Mouse (Mus musculus) embryonic facial prominence, embryonic 14.5 days (tissue): Measurements from ENCODE around the gene Plxna2. TPM values are rescaled to one million over a fixed set of nuclear protein-coding genes. Genes with fewer than 3 reads are reported as not detected.

Experiments
- ATAC-seq: fragments of 200-750 bp; cut with Nextera tagmentation; 2 replicates; pipeline ENCODE4 v1.8.0; 2017; ENCODE audit warnings: low read depth, moderate number of reproducible peaks, moderate TSS enrichment
- DNase-seq: peaks from one replicate; pipeline ENCODE4 v3.0.0-alpha.2; 2015; ENCODE audit warnings: low spot score
- H3K27ac ChIP-seq: fragments of 300-500 bp; sonication (generic); replicated peaks from 2 replicates; pipeline ENCODE4 v1.5.1; 2014; ENCODE audit warnings: low read depth, mild to moderate bottlenecking, low read length, moderate library complexity
- H3K27me3 ChIP-seq: fragments of 300-500 bp; sonication (generic); replicated peaks from 2 replicates; pipeline ENCODE4 v1.6.1; 2014; ENCODE audit warnings: low read length; ENCODE audit not compliant: control insufficient read depth, insufficient read depth
- H3K36me3 ChIP-seq: fragments of 300-500 bp; sonication (generic); 2 replicates; pipeline ENCODE4 v1.6.1; 2014; ENCODE audit warnings: low read length, mixed read lengths; ENCODE audit not compliant: control insufficient read depth, insufficient read depth
- H3K4me1 ChIP-seq: fragments of 300-500 bp; sonication (generic); 2 replicates; pipeline ENCODE4 v1.6.1; 2014; ENCODE audit warnings: antibody characterized with exemption, low read length; ENCODE audit not compliant: control insufficient read depth, insufficient read depth
- H3K4me2 ChIP-seq: fragments of 300-500 bp; sonication (generic); 2 replicates; pipeline ENCODE4 v1.6.1; 2014; ENCODE audit warnings: low read depth, mild to moderate bottlenecking, low read length, moderate library complexity, mixed read lengths
- H3K4me3 ChIP-seq: fragments of 300-500 bp; sonication (generic); 2 replicates; pipeline ENCODE4 v1.5.1; 2014; ENCODE audit warnings: low read depth, mild to moderate bottlenecking, low read length
- H3K9ac ChIP-seq: fragments of 300-500 bp; sonication (generic); 2 replicates; pipeline ENCODE4 v1.6.1; 2014; ENCODE audit warnings: low read depth, mild to moderate bottlenecking, low read length, moderate library complexity, mixed read lengths
- H3K9me3 ChIP-seq: fragments of 300-500 bp; sonication (generic); 2 replicates; pipeline ENCODE4 v1.6.1; 2016; ENCODE audit warnings: low read length; ENCODE audit not compliant: control insufficient read depth
- WGBS: fragments of 180-500 bp; shearing (Covaris S2); extraction: QIAGEN DNeasy Blood & Tissue Kit; methylation state at CpG from one replicate; pipeline ENCODE4 v1.1.7; 2014; 5-methylcytosine and 5-hydroxymethylcytosine counted together
- polyA plus RNA-seq: library from polyadenylated mRNA; unstranded; fragments of >200 nt; fragmentation: Nextera tagmentation; extraction: Ambion mirVana; gene quantifications from 2 replicates; pipeline ENCODE4 v1.2.1, GENCODE M21; 2014

Gene Plxna2
- polyA plus RNA-seq, 1 experiment from 2014 or later: 12.8 TPM

DNA sequence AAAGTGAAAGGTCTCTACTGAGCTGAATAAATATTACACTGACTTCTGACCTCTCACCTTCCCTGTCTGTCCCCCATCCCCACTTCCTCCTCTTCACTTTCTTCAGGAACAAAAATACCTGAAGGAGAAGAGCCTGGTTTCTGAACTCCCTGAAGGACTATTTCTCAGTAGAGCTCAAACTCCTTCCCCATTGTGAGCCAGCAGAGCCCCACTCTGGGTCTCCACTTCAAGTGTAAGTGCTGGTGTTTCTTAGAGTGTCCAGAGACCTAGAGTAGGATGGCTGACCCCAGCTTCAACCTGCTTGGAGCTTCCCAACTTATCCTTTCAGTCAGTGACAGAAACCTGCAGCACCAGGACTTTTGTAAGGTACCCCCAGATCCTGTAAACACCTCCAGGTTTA is 9.3 kb downstream of the Plxna2 start:
- no peak overlapping the region for H3K4me2 ChIP-seq
- H3K4me3 ChIP-seq: no peak overlapping the region
- H3K9me3 ChIP-seq: no peaks in the 10 kb centered on the region
- no peak overlapping the region for H3K27ac ChIP-seq
- ATAC-seq (no peak), DNase-seq (no peak)
- no peak overlapping the region for H3K9ac ChIP-seq
- H3K4me1 ChIP-seq: peaks cover 28% of the 10 kb centered on the region
- H3K27me3 ChIP-seq: no peaks in the 10 kb centered on the region
- H3K36me3 ChIP-seq: no peaks in the 10 kb centered on the region

- H3K36me3 ChIP-seq: no peaks in the 10 kb centered on the region
- H3K4me3 ChIP-seq: no peak overlapping the region
- ATAC-seq (peak; percentile 39; the same call in 1 of the 2 replicates), DNase-seq (no peak)
- H3K9ac ChIP-seq: no peak overlapping the region
- H3K4me2 ChIP-seq: no peak overlapping the region
- 44% methylated on average over 2 of the region's 2 CpGs for WGBS
- H3K27ac ChIP-seq: no peak overlapping the region
- H3K27me3 ChIP-seq: no peaks in the 10 kb centered on the region
- H3K9me3 ChIP-seq: no peaks in the 10 kb centered on the region
- peaks cover 23% of the 10 kb centered on the region for H3K4me1 ChIP-seq
These were observed 11.2 kb downstream of the Plxna2 start for GRCm38 (mm10) chr1:194629135-194629689.

- Histone ChIP-seq H3K36me3 (no peaks in the 10 kb centered on the region), H3K9ac (no peak overlapping the region), H3K9me3 (no peaks in the 10 kb centered on the region), H3K27ac (no peak overlapping the region), H3K4me3 (no peak overlapping the region), H3K27me3 (no peaks in the 10 kb centered on the region), H3K4me1 (peaks cover 11% of the 10 kb centered on the region), H3K4me2 (no peak overlapping the region)
- 52% methylated on average over 1 of the region's 1 CpGs for WGBS
- DNase-seq (no peak), ATAC-seq (no peak)
These were observed 12.6 kb downstream of the Plxna2 start for GRCm38 (mm10) chr1:194630498-194631056.

GRCm38 (mm10) chr1:194631574-194631973 is 13.6 kb downstream of the Plxna2 start:
- no peaks in the 10 kb centered on the region for H3K27me3 ChIP-seq
- H3K9me3 ChIP-seq: no peaks in the 10 kb centered on the region
- H3K4me2 ChIP-seq: no peak overlapping the region
- no peaks in the 10 kb centered on the region for H3K36me3 ChIP-seq
- H3K4me3 ChIP-seq: no peak overlapping the region
- no peak overlapping the region for H3K9ac ChIP-seq
- H3K27ac ChIP-seq: no peak overlapping the region
- ATAC-seq (no peak), DNase-seq (no peak)
- 15% methylated on average over 1 of the region's 1 CpGs for WGBS
- H3K4me1 ChIP-seq: peaks cover 4% of the 10 kb centered on the region

GRCm38 (mm10) chr1:194632029-194632428 is 14.0 kb downstream of the Plxna2 start:
- H3K27ac ChIP-seq: no peak overlapping the region
- H3K4me2 ChIP-seq: no peak overlapping the region
- ATAC-seq (no peak), DNase-seq (no peak)
- no peaks in the 10 kb centered on the region for H3K9me3 ChIP-seq
- no peaks in the 10 kb centered on the region for H3K27me3 ChIP-seq
- WGBS: 87% methylated on average over 1 of the region's 1 CpGs
- H3K4me3 ChIP-seq: no peak overlapping the region
- H3K9ac ChIP-seq: no peak overlapping the region
- H3K4me1 ChIP-seq: peaks cover 4% of the 10 kb centered on the region
- no peaks in the 10 kb centered on the region for H3K36me3 ChIP-seq

DNA sequence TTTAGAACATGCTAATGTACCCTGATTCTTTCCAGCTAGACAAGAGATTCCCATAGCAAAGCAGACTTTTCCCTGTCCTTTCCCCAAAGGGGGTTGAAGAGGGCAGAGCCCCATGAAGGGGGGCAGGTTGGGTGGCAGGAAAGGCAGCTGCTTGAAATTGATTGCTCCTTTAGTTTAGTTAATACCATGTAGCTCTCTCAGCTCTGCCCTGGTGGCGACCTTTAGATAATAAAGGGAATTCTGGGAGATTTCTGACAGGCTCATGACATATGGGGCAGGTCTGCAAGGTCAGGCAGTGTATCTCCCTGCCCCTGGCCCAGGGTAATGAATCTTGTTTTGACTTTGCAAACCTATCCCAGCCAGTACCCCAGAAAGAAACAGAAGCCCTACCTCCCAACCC is 17.4 kb downstream of the Plxna2 start:
- H3K27me3 ChIP-seq: no peaks in the 10 kb centered on the region
- H3K4me2 ChIP-seq: no peak overlapping the region
- no peaks in the 10 kb centered on the region for H3K9me3 ChIP-seq
- WGBS: 13% methylated on average over 1 of the region's 1 CpGs
- H3K4me3 ChIP-seq: no peak overlapping the region
- DNase-seq (no peak), ATAC-seq (no peak)
- H3K27ac ChIP-seq: no peak overlapping the region
- no peaks in the 10 kb centered on the region for H3K36me3 ChIP-seq
- H3K9ac ChIP-seq: no peak overlapping the region
- H3K4me1 ChIP-seq: no peaks in the 10 kb centered on the region; the same call in 1 of the 2 replicates

GRCm38 (mm10) chr1:194635942-194636341 is 17.9 kb downstream of the Plxna2 start:
- Histone ChIP-seq H3K4me3 (no peak overlapping the region), H3K27ac (no peak overlapping the region), H3K9ac (no peak overlapping the region), H3K27me3 (no peaks in the 10 kb centered on the region), H3K4me2 (no peak overlapping the region), H3K9me3 (no peaks in the 10 kb centered on the region), H3K4me1 (no peaks in the 10 kb centered on the region; the same call in 1 of the 2 replicates), H3K36me3 (no peaks in the 10 kb centered on the region)
- ATAC-seq (no peak), DNase-seq (no peak)
- 64% methylated on average over 3 of the region's 3 CpGs for WGBS

GRCm38 (mm10) chr1:194637391-194638304 is 19.6 kb downstream of the Plxna2 start:
- no peak; the same call in 1 of the 2 replicates for ATAC-seq
- no peak overlapping the region for H3K4me3 ChIP-seq
- WGBS: 19% methylated on average over 5 of the region's 5 CpGs
- H3K9me3 ChIP-seq: no peaks in the 10 kb centered on the region
- no peaks in the 10 kb centered on the region for H3K36me3 ChIP-seq
- H3K27ac ChIP-seq: no peak overlapping the region
- no peak overlapping the region for H3K9ac ChIP-seq
- H3K27me3 ChIP-seq: no peaks in the 10 kb centered on the region
- no peak overlapping the region for H3K4me2 ChIP-seq
- DNase-seq: no peak
- H3K4me1 ChIP-seq: peaks cover 11% of the 10 kb centered on the region
